Mouse (Mus musculus): ENCODE measurements around the gene Disc1. TPM values are rescaled to one million over a fixed set of nuclear protein-coding genes. Genes with fewer than 3 reads are reported as not detected.

The Disc1 gene
- total and polyA plus RNA-seq, 3 experiments, result not detected

DNA sequence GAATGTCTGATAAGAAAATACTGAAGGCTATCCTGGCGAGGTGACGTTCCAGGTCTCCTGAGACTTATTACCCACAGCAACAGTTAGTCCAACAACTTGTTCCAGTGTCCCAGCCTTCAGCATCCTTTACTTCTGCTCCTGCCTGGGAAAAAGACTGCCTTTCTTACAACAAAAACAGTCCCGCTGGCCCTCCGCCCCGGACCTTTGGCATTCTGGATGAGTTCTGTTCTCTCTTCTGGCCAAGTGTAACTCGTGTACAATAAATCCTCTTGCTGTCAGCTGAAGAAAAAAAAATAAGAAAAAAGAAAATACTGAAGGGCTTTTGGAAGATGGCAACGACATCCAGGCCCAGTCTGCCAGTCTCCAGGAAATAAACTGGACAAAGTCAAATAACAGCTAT lies 120.2 kb downstream of the Disc1 start:
- Histone ChIP-seq H3K4me1 (ENCODE audit: control insufficient read depth in 1 of 2, insufficient read depth in 2 of 2) (no peaks in the 10 kb centered on the region), H3K36me3 (replicated peaks in 1 of 2; ENCODE audit: control insufficient read depth in 1 of 2, insufficient read depth in 1 of 2, low read length in 1 of 2) (no peaks in the 10 kb centered on the region), H3K27ac (ENCODE audit: insufficient read depth, low read depth) (no peak overlapping the region), H3K4me2 (ENCODE audit: insufficient read depth, low read depth, poor library complexity, severe bottlenecking) (no peak overlapping the region), H3K9ac (ENCODE audit: insufficient read depth, low read depth) (no peak overlapping the region), H3K79me2 (replicated peaks; ENCODE audit: control insufficient read depth, extremely low read depth, insufficient read depth, poor library complexity, severe bottlenecking) (no peaks in the 10 kb centered on the region), H3K27me3 (replicated peaks) (peaks cover 32% of the 10 kb centered on the region), H3K4me3 (replicated peaks in 1 of 3; ENCODE audit: low read depth in 2 of 3, low read length in 2 of 3, poor library complexity in 1 of 3) (no peak overlapping the region), H3K9me3 (replicated peaks; ENCODE audit: low read length) (peaks cover 9% of the 10 kb centered on the region)
- dilution Hi-C loops (cut with MboI; ENCODE audit: extremely low pct_ligation_motif_present, extremely low pct_unique_long_range_greater_than_20kb, low sequenced_read_pairs) (no loop called here), in situ Hi-C loops (cut with MboI; ENCODE audit: low pct_ligation_motif_present, low pct_unique_long_range_greater_than_20kb, low sequenced_read_pairs) (loop anchor here (25.0 kb wide), 1 partner anchor 112 kb away; the partner anchor contains the start of gene Disc1)
- DNase-seq (ENCODE audit: extremely low read depth), result no peak
- TF ChIP-seq SMC3 (IDR thresholded peaks at IDR 0.05; ENCODE audit: low read depth, low read length), result no peak
- TF ChIP-seq TCF12 (IDR thresholded peaks at IDR 0.05; ENCODE audit: low read depth, low read length), result no peak
- TF ChIP-seq IRF4 (IDR thresholded peaks at IDR 0.05; ENCODE audit: low read depth, low read length), result no peak
- TF ChIP-seq MEF2A (IDR thresholded peaks at IDR 0.05; ENCODE audit: borderline replicate concordance, low read depth, low read length), result no peak
- no peak for TF ChIP-seq ELF1 (IDR thresholded peaks at IDR 0.05; ENCODE audit: low read depth, low read length)
- TF ChIP-seq ZNF384 (IDR thresholded peaks at IDR 0.05; ENCODE audit: low read depth, low read length), result no peak
- TF ChIP-seq NELFE (IDR thresholded peaks at IDR 0.05; ENCODE audit: low read depth, low read length), result no peak
- no peak for TF ChIP-seq MAFK (IDR thresholded peaks at IDR 0.05; ENCODE audit: insufficient replicate concordance, low read length)
- TF ChIP-seq CHD2 (IDR thresholded peaks at IDR 0.05; ENCODE audit: low read length), result no peak
- TF ChIP-seq UBTF (IDR thresholded peaks at IDR 0.05; ENCODE audit: low read depth, low read length), result no peak
- TF ChIP-seq ETS1 (conservative IDR thresholded peaks at IDR 0.05; ENCODE audit: low read depth, low read length), result no peak
- TF ChIP-seq ZKSCAN1 (IDR thresholded peaks at IDR 0.05; ENCODE audit: borderline replicate concordance, low read depth, low read length), result no peak
- TF ChIP-seq CTCF (conservative IDR thresholded peaks at IDR 0.05 in 1 of 2, IDR thresholded peaks at IDR 0.05 in 1 of 2; ENCODE audit: low read depth in 2 of 2, low read length in 2 of 2), result no peak
- TF ChIP-seq NRF1 (IDR thresholded peaks at IDR 0.05; ENCODE audit: low read depth, low read length), result no peak
- no peak for TF ChIP-seq RCOR1 (conservative IDR thresholded peaks at IDR 0.05; ENCODE audit: low read depth, low read length)
- no peak for TF ChIP-seq POLR2AphosphoS2 (IDR thresholded peaks at IDR 0.05; ENCODE audit: low read depth, low read length)
- TF ChIP-seq JUND (conservative IDR thresholded peaks at IDR 0.05; ENCODE audit: low read depth, low read length), result no peak

DNA sequence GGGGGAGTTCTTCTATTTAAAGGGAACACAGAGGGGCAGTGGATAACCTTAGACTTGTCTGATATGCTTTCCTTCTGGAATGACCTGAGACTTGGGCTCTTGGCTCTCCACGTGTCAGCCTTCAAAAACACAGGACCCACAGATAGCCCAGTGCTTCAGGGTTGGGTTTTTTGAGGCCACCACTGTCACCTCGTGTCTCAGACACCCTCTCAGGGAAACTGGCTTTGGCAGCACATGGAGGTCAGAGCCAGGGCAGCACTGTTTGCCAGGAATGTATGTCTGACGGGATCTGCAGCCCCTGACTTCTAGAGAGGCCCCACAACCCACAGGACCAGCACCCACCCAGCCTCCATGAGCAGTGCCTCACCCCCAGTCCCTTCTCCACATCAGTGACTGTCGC lies 120.9 kb downstream of the Disc1 start:
- in situ Hi-C loops (cut with MboI; ENCODE audit: low pct_ligation_motif_present, low pct_unique_long_range_greater_than_20kb, low sequenced_read_pairs), result loop anchor here (25.0 kb wide), 2 partner anchors 113 to 387 kb away; partner anchors contain the start of genes Disc1 and Sipa1l2
- no peak overlapping the region for H3K4me3 ChIP-seq (replicated peaks in 1 of 3; ENCODE audit: low read depth in 2 of 3, low read length in 2 of 3, poor library complexity in 1 of 3)
- dilution Hi-C loops (cut with MboI; ENCODE audit: extremely low pct_ligation_motif_present, extremely low pct_unique_long_range_greater_than_20kb, low sequenced_read_pairs), result no loop called here

More for the DNA sequence above, 120.9 kb downstream of the Disc1 start:
- Histone ChIP-seq H3K27ac (ENCODE audit: insufficient read depth, low read depth) (no peak overlapping the region), H3K4me2 (ENCODE audit: insufficient read depth, low read depth, poor library complexity, severe bottlenecking) (no peak overlapping the region), H3K79me2 (replicated peaks; ENCODE audit: control insufficient read depth, extremely low read depth, insufficient read depth, poor library complexity, severe bottlenecking) (no peaks in the 10 kb centered on the region), H3K4me1 (ENCODE audit: control insufficient read depth in 1 of 2, insufficient read depth in 2 of 2) (no peaks in the 10 kb centered on the region), H3K36me3 (replicated peaks in 1 of 2; ENCODE audit: control insufficient read depth in 1 of 2, insufficient read depth in 1 of 2, low read length in 1 of 2) (no peaks in the 10 kb centered on the region), H3K9me3 (replicated peaks; ENCODE audit: low read length) (peaks cover 9% of the 10 kb centered on the region), H3K27me3 (replicated peaks) (peaks cover 28% of the 10 kb centered on the region), H3K9ac (ENCODE audit: insufficient read depth, low read depth) (no peak overlapping the region)
- TF ChIP-seq UBTF (IDR thresholded peaks at IDR 0.05; ENCODE audit: low read depth, low read length) (no peak), GABPA (IDR thresholded peaks at IDR 0.05; ENCODE audit: insufficient replicate concordance, low read depth, low read length) (no peak), RCOR1 (conservative IDR thresholded peaks at IDR 0.05; ENCODE audit: low read depth, low read length) (no peak), MAX (IDR thresholded peaks at IDR 0.05; ENCODE audit: low read length) (no peak), ZKSCAN1 (IDR thresholded peaks at IDR 0.05; ENCODE audit: borderline replicate concordance, low read depth, low read length) (no peak), SIN3A (IDR thresholded peaks at IDR 0.05; ENCODE audit: low read length) (no peak), MYC (IDR thresholded peaks at IDR 0.05; ENCODE audit: low read depth, low read length) (no peak), CTCF (conservative IDR thresholded peaks at IDR 0.05 in 1 of 2, IDR thresholded peaks at IDR 0.05 in 1 of 2; ENCODE audit: low read depth in 2 of 2, low read length in 2 of 2) (no peak), PAX5 (IDR thresholded peaks at IDR 0.05; ENCODE audit: low read length) (no peak)
- no peak for DNase-seq (ENCODE audit: extremely low read depth)
